Mouse (Mus musculus) hematopoietic stem cell, adult 5-6 weeks (primary cell): ENCODE measurements around the gene Ppil2. TPM values are rescaled to one million over a fixed set of nuclear protein-coding genes. Genes with fewer than 3 reads are reported as not detected.

Experiments
- ATAC-seq, 2 experiments: fragments of 125-278 bp in 1 of 2; replicated peaks in 1 of 2; 2 replicates each; pipeline ENCODE4 v1.8.0; 2016 to 2017; ENCODE audit warnings: inconsistent platforms in 2 of 2, mild to moderate bottlenecking in 2 of 2, moderate number of reproducible peaks in 2 of 2, low read depth in 1 of 2, moderate TSS enrichment in 1 of 2; ENCODE audit not compliant: low FRiP score in 2 of 2, poor library complexity in 2 of 2, severe bottlenecking in 2 of 2, insufficient read depth in 1 of 2, low TSS enrichment in 1 of 2
- total RNA-seq: library from RNA; stranded (forward); fragments of 172-1452, 232-1000 nt; gene quantifications from 2 replicates; pipeline ENCODE4 v1.2.3, GENCODE M21; 2017

The Ppil2 gene
- total RNA-seq, 1 experiment from 2014 or later: 117 TPM

DNA sequence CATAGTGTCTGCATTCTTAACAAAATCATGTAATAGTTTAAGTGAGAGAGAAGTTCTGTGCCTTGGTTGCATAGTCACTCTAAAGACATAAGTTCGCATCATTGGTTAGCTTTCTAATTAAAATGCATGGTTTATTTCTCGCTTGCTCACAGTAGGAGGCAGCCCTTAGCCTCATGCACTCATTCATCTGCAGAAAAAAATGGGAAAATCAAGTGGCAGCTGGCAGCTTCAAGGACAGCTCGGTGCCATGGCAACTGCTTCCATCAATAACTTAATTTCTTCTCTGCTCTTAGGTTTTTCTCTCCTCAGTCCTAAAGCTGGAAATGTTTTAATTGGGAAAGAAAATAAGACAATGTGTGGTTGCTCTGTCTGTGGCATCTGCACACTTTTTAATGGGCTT is 55.5 kb downstream of the Ppil2 start:
- ATAC-seq: no peak

- ATAC-seq: no peak
Measured at GRCm38 (mm10) chr16:17053903-17054302, 57.2 kb downstream of the Ppil2 start.

DNA sequence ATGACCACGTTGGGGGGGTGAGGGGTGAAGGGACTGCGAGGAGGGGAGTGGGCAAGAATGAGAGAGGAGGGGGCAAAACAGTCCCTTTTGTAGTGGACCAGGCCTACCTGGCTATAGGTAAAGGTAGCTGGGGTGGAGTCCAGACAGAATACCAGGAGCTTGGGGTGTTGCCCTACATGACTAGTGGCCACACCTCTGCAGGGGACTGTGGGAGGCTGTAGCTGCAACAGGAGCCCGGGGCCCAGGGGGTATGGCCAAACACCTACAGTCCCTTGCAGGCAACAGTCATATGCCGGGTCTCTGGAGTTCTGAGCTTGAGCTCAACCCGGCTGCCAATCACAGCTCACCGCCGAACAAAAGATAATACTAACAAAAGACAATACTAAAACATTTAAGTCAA is 59.0 kb downstream of the Ppil2 start:
- no peak for ATAC-seq

- no peak for ATAC-seq
Measured at GRCm38 (mm10) chr16:17049886-17050285, 61.2 kb downstream of the Ppil2 start.

DNA sequence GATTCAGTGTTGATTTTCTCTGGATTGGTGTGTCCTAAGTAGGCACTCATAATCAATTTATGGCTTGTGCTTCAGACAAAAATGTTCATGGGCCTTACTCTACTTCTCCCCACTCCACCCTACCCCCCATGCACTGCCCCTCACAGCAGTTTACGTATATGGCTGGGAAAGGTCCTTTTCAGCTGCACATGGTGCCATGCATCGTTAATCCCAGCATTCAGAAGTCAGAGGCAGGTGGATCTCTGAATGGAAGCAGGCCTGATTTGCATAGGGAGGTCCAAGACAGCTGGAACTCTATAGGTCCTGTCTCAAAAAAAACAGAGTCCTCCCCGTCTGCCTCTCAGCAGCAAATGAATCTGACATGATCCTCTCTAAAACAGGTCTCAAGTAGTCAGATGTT is 65.8 kb downstream of the Ppil2 start:
- no peak for ATAC-seq

DNA sequence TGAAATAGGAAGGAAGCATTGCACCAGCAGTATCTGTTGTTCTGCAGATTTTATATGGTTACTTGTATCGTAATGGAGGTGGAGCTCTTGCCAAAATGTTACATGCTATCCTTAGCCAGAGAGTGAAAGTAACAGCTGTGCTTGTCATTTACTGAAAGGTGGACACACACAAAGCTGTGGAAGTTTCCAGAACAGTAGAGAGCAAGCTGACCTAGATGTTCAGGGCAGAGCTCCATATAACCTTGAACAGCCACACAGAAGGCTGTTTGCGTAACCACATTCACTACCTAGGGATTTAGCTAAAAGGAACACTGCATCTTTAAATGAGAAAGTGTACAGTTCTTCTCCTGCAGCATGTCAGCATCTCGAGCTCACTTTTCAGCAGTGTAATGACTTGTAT is 66.7 kb downstream of the Ppil2 start:
- ATAC-seq: no peak

- ATAC-seq: no peak
Measured at GRCm38 (mm10) chr16:17041417-17041816, 69.6 kb downstream of the Ppil2 start.

GRCm38 (mm10) chr16:17040716-17041115 is 70.3 kb downstream of the Ppil2 start:
- ATAC-seq: no peak

Other genes with a start within 250 kb of the Ppil2 start
- not detected in 2 replicates for gene Igll1, start 247.3 kb downstream of the Ppil2 start, total RNA-seq
- 76.3 and 81.4 TPM in 2 replicates for gene Top3b, start 240.5 kb downstream of the Ppil2 start, total RNA-seq
- 0.99 TPM in 1 of 2 replicates, not detected in the other for gene Vpreb1, start 240.4 kb downstream of the Ppil2 start, total RNA-seq
- 24.6 and 28.1 TPM in 2 replicates for gene Ppm1f, start 214.8 kb downstream of the Ppil2 start, total RNA-seq
- 119 and 156 TPM in 2 replicates for gene Mapk1, start 127.9 kb downstream of the Ppil2 start, total RNA-seq
- gene Ypel1, start 41.6 kb downstream of the Ppil2 start, total RNA-seq: 13.5 and 14.4 TPM in 2 replicates
- 5.0 and 9.0 TPM in 2 replicates for gene 2610318N02Rik, start 13.9 kb upstream of the Ppil2 start, total RNA-seq
- 24.2 and 26.2 TPM in 2 replicates for gene Sdf2l1, start 21.1 kb upstream of the Ppil2 start, total RNA-seq
- gene Ydjc, start 33.4 kb upstream of the Ppil2 start, total RNA-seq: 16.1 and 16.8 TPM in 2 replicates
- gene Ccdc116, start 36.0 kb upstream of the Ppil2 start, total RNA-seq: 0.35 and 4.3 TPM in 2 replicates
- gene Ube2l3, start 91.4 kb upstream of the Ppil2 start, total RNA-seq: 99.6 and 120 TPM in 2 replicates
- gene Rimbp3, start 97.3 kb upstream of the Ppil2 start, total RNA-seq: 0.25 and 0.50 TPM in 2 replicates
- gene Hic2, start 122.3 kb upstream of the Ppil2 start, total RNA-seq: 2.9 and 3.9 TPM in 2 replicates
- 12.4 and 27.3 TPM in 2 replicates for gene Tmem191c, start 164.8 kb upstream of the Ppil2 start, total RNA-seq
- gene Serpind1, start 220.1 kb upstream of the Ppil2 start, total RNA-seq: not detected in 2 replicates